Mouse (Mus musculus): ENCODE measurements around the gene Afdn.

DNA sequence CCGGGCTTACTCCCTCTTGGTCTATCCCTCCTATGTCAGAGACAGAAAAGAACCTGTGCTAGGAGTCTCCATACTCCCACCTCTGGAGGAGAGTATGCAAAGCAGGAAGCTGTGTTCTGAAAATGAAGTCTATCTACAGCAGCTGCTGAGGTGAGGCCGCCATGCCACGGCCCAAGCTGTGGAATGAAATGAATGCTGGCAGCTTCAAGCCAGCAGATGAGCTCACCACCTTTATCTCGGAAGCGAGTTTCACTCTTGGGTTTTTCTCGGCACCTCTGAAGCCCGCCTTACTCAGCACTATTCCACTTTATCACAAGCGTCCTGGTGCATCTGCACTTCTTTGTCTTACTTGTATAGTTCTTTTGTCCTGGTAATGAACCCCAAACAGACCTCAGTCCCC, 27.7 kb upstream of the Afdn start:
- TF ChIP-seq CTCF (IDR thresholded peaks at IDR 0.05; ENCODE audit: low read depth) (no peak), EP300 (IDR thresholded peaks at IDR 0.05; ENCODE audit: low read depth) (no peak)

Data from heart, postnatal 0 days (tissue).